Mouse (Mus musculus) left cerebral cortex, adult 8-10 months (tissue): ENCODE measurements around the gene Gm6993. TPM values are rescaled to one million over a fixed set of nuclear protein-coding genes. Genes with fewer than 3 reads are reported as not detected.

Experiments used
- DNase-seq, 2 experiments: peaks; one replicate each; pipeline ENCODE4 v3.0.0; 2022; ENCODE audit warnings: low spot score in 2 of 2
- total RNA-seq, 4 experiments: library from RNA; stranded (reverse); gene quantifications; 2 replicates each; pipeline ENCODE4 v1.2.4; 2022

The Gm6993 gene
- not detected for total RNA-seq

DNA sequence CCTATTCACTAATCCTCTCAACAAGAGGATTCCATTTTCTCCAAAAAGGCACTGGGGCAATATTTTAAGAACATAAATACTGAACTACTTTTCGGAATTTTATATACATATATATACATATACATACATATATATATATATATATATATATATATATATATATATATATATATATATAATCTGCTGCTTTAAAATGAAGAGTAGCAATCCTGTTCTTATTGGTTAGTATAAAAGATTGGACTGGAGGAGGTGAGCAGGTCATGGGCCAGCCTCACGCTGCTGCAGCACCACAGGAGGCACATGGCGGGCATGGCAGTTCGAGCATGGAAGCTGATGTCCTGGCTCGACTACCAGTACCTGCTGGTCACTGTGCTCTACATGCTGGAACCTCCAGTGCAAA lies at the start of gene Gm6993:
Gm6993 (plus strand) TSS at position 301 of the 400 bp plus-strand sequence.
- DNase-seq: no peak

DNA sequence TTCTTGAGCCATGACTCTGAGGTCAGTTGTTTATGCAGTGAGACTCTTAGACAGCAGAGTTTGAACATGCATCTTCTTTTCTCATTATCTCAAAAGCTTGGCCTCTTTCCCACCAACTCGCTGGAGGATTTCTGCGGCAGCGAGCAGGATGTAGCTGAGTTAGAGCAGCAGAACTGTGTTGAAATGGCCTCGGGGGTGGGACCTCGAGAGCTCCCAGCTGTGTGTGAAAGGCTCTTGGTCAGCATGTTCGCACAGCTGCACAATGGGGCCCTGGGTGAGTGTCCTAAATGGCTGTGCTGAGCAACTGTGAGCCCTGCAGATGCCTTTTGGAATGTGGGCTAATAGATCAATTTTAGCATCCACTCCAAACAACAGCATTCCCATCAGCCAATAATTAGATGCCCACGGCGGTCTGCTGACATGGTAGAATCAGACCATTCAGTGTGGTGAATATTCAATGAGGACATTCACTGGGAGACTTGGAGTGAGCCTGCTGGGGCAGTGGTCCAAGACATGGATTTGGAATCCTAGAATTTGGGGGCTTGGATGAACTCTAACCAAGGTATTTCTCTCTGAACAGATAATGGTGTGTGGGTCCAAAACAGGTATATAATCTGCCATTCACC lies 49.1 kb upstream of the Gm6993 start:
- DNase-seq: peak in 1 of 2 experiments; percentile 20

- no peak for DNase-seq
These were observed 38.1 kb upstream of the Gm6993 start for GRCm38 (mm10) chr12:31202509-31202908.

DNA sequence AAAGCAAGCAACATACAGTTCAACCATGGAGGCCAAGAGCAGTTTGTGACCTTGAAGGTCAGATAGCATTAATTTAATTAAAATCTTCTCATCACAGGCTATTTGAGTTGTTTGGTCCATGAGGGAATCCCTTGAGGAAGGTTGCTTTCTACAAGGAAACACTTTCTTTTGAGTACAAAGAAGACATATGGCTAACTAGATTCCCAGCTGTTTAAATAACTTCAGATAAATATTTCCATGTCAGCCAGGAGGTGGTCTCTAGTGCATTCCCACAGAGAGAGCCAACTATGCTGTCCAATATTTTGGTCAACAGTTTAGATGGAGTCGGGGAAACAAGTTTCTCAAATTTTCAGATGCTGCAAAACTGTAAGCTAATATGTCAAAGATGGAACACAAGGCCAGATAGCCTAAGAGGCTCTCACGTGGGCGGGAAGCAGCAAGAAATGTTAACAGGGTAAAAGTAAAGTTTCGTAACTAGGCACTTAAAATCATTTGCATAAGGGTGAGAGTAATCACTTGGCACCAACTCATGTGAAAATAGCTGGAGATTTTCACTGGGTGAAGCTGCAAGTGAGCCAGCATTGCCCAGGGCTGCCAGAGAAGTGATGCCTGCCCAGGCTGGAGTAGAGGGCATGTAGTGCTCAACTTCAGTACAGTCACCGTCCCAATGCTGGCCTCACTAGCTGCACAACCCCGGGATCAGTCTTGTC lies 36.7 kb upstream of the Gm6993 start:
- no peak for DNase-seq

GRCm38 (mm10) chr12:31204898-31205297 lies 35.7 kb upstream of the Gm6993 start:
- DNase-seq: no peak

GRCm38 (mm10) chr12:31205983-31206633 lies 34.5 kb upstream of the Gm6993 start:
- no peak for DNase-seq

DNA sequence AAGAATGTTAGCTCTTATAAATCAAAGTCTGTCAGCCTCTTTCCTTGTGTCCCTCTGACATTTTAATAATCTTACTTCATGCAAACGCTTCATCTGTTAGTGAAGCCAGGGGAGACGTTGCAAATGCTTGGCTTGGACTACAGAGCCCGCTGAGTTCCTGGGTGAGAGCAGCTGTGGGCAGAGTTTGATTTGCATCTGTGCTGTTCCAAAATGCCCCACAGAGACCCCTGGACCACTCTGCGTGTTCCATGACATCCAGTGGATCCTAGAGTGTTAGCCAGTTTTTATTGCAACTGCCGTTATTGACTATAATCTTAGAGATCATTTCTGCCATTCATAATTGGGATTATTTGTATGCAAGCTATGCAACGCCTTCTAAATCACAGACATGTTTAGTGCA lies 31.8 kb upstream of the Gm6993 start:
- no peak for DNase-seq

DNA sequence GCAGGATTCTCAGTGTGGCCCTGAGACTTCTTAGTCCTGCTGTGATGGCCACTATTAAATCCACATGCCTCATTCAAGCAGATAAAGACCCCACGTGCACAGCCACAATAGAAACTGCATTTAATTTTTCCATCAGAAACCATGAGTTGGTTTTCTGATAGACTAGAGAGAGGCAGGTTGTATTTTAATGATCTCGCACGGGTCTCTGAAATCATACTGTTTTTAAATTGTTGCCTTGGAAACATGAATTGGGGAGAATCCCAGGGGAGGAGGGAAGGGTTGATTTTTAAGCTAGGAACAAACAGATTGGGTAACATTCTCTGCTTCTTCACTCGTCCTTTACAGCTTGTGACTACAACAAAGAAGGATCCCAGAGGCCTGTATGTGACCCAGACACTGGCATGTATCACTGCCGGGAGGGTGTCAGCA lies 31.2 kb upstream of the Gm6993 start:
- no peak for DNase-seq

DNA sequence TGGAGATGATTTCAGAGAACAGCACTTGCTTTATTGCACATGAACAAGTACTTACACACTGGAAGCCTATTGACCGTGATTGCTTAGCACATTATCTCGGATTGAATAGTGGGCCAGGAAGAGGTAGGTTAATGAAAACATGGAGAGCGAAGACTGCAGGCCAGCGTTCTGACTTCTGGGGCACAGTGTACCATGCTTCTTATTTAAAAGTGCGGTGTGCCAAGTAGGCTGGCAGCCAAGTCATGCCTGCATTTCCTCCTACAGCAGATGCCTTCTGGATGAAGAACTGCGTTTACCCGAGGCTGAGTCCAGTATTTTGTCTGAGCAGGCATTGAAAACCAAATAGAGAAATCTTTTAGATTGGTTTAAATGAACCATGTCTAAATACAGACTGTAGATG lies 27.0 kb upstream of the Gm6993 start:
- DNase-seq: no peak

DNA sequence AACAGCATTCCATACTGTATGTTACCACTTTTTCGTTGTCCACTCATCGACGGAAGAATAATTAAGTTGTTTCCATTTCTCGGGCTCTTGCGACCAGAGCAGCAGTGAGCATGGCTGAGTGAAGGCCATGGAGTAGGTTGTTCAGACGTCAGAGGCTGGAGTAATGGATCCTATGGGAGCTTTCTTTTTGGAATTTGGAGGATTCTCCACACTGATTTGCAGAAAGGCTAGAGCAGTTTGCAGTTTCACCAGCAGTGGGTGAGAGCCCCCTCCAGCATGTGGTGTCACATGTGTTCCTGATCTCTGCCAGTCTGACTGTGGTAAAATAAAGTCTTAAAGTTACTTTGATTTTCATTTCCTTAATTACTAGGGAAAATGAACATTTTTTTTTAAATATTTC lies 25.6 kb upstream of the Gm6993 start:
- no peak for DNase-seq

DNA sequence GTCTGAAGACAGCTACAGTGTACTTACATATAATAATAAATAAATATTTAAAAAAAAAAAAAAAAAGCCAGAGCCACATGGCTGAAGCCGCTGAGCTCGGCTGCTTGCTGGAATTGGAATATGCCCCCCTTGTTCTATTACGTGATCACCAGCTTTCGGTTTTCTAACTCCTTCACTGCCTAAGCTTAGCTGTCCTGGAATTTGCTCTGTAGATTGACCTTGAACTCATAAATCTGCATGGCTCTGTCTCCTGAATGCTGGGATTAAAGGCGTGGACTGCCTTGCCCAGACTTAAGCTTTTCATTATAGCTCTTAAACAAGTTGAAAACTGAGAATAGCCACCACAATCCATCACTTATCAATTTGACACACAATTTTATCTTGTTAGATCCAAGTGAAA lies 23.3 kb upstream of the Gm6993 start:
- DNase-seq: no peak

GRCm38 (mm10) chr12:31218774-31219173 lies 21.8 kb upstream of the Gm6993 start:
- DNase-seq: no peak

DNA sequence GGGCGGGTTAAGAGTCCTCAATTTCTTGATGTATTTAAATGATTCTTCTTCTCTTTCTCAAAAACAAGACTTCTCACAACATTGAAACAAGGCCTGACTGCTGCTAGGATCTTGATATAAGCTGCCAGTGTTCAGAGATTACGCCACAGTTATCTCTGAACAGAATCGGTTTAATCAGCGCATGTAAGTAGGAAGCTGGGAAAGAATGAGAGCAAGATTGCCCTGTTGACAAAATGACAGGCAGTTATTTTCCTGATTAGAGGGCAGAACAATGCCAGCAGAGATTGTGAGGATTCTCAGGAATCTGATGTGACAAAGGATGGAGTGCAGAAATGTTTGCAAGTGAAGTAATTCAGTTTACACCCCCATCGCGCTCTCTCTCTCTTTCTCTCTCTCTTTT lies 19.0 kb upstream of the Gm6993 start:
- no peak for DNase-seq

- no peak for DNase-seq
These were observed 18.3 kb upstream of the Gm6993 start for GRCm38 (mm10) chr12:31222282-31222681.

GRCm38 (mm10) chr12:31222741-31223140 lies 17.8 kb upstream of the Gm6993 start:
- DNase-seq: no peak

DNA sequence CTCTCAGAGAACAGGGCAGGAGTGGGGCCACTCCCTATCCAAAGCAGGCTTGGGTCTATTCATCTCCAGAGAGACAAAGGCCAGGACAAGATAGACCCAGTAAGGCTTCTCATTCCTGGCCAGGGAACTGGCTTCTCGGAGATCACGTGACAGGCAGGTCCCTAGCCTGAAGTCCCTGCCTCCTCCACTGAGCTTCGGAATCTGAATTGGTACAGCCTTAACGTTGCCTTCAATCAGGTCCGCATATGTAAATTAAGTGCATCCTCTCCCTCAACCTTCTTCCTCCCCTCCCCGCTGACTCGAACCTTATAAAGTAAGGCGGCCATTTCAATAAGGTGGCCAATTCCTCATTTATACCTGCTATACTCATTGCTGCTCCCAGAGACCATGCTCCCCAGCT lies 15.1 kb upstream of the Gm6993 start:
- DNase-seq: no peak

DNA sequence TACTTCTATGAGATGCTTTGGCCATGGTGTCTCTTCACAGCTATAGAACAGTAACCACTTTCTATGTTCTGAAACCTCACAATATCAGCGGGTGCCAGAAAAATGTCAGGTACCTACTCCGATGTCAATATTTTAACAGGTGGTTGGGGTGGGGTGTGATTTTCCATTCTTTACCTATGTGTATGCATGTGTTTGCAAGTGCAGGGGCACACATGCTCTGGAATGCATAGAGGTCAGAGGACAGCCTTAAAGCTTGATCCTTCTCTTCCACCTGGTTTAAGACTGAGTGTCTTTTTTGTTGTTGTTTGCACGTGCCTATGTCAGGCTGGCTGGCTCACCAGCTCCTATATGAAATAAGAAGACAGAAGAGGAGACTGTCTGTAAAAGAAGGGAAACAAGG lies 13.4 kb upstream of the Gm6993 start:
- no peak for DNase-seq

- DNase-seq: no peak
These were observed 11.7 kb upstream of the Gm6993 start for GRCm38 (mm10) chr12:31228878-31229277.

GRCm38 (mm10) chr12:31232635-31233034 lies 7.9 kb upstream of the Gm6993 start:
- DNase-seq: no peak

DNA sequence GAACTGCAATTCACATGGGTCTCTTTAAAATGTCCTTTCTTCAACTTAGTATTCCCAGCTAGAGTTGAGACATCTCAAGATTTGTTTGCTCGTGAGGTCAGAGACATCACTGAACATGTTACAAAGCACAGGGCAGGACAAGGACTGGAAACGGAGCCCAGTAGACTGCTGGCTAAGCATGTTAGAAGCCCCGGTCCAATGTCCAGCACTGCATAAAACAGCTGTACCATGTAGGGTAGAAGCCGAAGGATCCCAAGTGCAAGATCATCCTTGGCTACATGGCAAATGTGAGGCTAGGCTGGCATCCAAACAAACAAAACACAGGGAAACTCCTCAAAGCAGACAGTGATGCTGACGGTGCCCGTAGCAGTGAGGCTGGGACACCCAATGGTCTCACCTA lies 5.6 kb upstream of the Gm6993 start:
- no peak for DNase-seq

GRCm38 (mm10) chr12:31236861-31237595 lies 3.5 kb upstream of the Gm6993 start:
- peak in 1 of 2 experiments; percentile 46 for DNase-seq

- DNase-seq: no peak
These were observed 1.5 kb upstream of the Gm6993 start for GRCm38 (mm10) chr12:31239031-31239583.
